Mouse (Mus musculus) midbrain, embryonic 10.5 days (tissue): ENCODE results near the gene Lbhd2. TPM values are rescaled to one million over a fixed set of nuclear protein-coding genes. Genes with fewer than 3 reads are reported as not detected.

Source experiments
- DNase-seq: peaks from one replicate; pipeline ENCODE4 v3.0.0-alpha.2; 2017; ENCODE audit warnings: low spot score
- H3K27ac ChIP-seq: fragments of 300-500 bp; sonication (generic); replicated peaks from 2 replicates; pipeline ENCODE4 v1.5.1; 2016; ENCODE audit warnings: mild to moderate bottlenecking
- H3K27me3 ChIP-seq: fragments of 300-500 bp; sonication (generic); 2 replicates; pipeline ENCODE4 v1.6.1; 2016; ENCODE audit warnings: low read depth, mild to moderate bottlenecking; ENCODE audit not compliant: poor library complexity, severe bottlenecking
- H3K36me3 ChIP-seq: fragments of 300-500 bp; sonication (generic); 2 replicates; pipeline ENCODE4 v1.6.1; 2016; ENCODE audit warnings: mild to moderate bottlenecking, moderate library complexity
- H3K4me1 ChIP-seq: fragments of 300-500 bp; sonication (generic); 2 replicates; pipeline ENCODE4 v1.6.1; 2016
- H3K4me3 ChIP-seq: fragments of 300-500 bp; sonication (generic); 2 replicates; pipeline ENCODE4 v1.5.1; 2016; ENCODE audit warnings: mild to moderate bottlenecking, moderate library complexity
- H3K9me3 ChIP-seq: fragments of 300-500 bp; sonication (generic); replicated peaks from 2 replicates; pipeline ENCODE4 v1.6.1; 2016; ENCODE audit warnings: mild to moderate bottlenecking
- WGBS: fragments of 180-500 bp; shearing (Covaris S2); methylation state at CpG from one replicate; pipeline ENCODE4 v1.1.7; 2016; 5-methylcytosine and 5-hydroxymethylcytosine counted together
- polyA plus RNA-seq: library from polyadenylated mRNA; unstranded; fragments of >200 nt; fragmentation: Nextera tagmentation; extraction: Ambion mirVana; gene quantifications from 2 replicates; pipeline ENCODE4 v1.2.1, GENCODE M21; 2016

The Lbhd2 gene
- polyA plus RNA-seq, 1 experiment from 2014 or later = not detected

DNA sequence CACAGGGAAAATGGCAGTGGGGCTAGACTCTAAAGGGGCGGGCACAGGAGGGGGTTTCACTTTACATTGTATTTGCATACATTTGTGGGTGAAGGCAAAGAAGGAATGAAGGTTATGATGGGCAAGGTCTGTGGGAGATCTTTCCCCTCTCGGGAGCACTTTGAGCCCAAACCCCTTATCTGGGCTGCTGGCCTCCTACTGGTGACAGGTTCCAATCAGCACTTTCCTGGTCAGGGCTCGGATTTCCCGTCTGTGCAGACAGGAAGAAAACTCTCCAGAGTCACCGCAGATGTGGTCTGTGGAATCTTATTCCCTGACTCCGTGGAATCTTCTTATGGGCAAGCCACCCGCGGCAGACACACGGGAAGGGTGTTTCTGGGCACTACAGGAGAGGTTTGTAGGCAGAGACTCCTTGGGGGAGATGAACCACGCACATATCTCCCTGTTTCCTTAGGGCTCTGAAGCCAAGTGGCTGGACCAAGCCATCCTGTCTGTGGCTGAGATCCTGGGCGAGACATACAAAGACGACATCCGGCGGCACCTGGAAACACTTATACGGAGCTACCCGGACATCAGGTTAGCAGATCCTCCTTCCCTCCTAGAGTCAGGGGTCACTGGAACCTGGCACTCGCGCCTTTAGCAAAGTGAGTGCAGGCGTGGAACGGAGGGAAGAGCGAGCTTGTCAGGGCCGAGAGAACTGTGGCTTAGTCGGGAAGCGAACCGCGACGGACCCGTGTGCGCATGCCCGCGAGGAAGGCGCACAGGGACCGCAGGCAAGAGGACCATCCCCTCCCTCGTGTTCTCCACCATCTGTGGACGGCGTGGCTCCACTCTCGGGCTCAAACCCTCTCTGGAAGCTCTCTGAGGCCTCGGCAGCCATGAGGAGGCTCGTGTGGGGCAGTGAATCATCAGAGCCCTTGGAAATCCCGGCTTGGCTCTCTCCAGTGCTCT lies 22.6 kb downstream of the Lbhd2 start:
- WGBS = under 1% methylated on average over 40 of the region's 40 CpGs
- Histone ChIP-seq H3K4me1 (peaks cover 58% of the 10 kb centered on the region), H3K9me3 (no peaks in the 10 kb centered on the region), H3K27me3 (peaks cover 100% of the 10 kb centered on the region), H3K36me3 (no peaks in the 10 kb centered on the region), H3K4me3 (peak overlapping the region; percentile 51), H3K27ac (peak overlapping the region; percentile 73)
- DNase-seq = peak; percentile 69

DNA sequence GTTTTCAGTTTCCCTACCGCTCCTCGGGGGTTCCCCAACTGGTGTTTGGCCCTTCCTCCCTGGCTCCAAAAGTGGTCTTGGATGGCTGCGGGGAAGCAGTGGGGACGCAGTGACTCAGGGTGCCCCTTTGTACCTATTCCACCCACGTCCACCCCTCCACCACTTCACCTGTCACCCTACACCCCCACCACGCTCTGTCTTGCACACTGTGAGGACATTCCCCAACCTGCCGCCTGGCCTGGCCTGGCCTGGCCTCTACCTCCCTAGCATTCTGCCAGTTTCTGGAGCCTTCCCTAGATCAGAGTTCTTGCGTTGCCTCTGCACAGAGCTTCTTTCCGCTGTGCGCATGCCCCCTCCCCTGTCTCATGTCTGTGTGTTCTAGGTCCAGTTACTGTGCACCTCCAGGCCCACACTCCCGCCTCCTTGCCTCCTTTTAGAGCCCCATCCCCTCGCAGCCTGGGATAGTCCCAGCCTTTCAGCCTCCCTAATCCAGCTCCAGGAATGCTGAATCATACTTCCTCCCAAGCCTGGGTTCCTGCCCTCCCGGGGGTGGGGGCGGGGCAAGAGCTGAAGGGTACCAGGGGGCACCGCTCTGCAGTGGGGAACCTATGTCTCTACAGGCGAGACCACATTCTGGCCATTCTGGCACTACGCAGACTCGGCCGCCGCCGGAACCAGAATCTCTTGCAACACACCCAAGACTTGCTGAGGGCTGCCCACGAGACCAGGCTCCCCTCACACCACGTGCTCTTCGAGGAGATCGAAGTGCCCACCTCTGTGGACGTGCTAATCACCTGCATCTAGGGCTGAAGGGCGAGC lies 23.6 kb downstream of the Lbhd2 start:
- DNase-seq = no peak
- Histone ChIP-seq H3K9me3 (no peaks in the 10 kb centered on the region), H3K36me3 (no peaks in the 10 kb centered on the region), H3K27ac (peak overlapping the region; percentile 73), H3K4me3 (peak overlapping the region; percentile 51), H3K4me1 (peaks cover 64% of the 10 kb centered on the region), H3K27me3 (peaks cover 100% of the 10 kb centered on the region)
- 7% methylated on average over 27 of the region's 27 CpGs for WGBS

- 24% methylated on average over 14 of the region's 14 CpGs for WGBS
- H3K36me3 ChIP-seq = no peaks in the 10 kb centered on the region
- peaks cover 95% of the 10 kb centered on the region for H3K27me3 ChIP-seq
- H3K4me3 ChIP-seq = no peak overlapping the region
- H3K9me3 ChIP-seq = no peaks in the 10 kb centered on the region
- 0 out of 2 replicates have a peak overlapping the region, but pooled peaks have one; percentile 73 for H3K27ac ChIP-seq
- peaks cover 57% of the 10 kb centered on the region for H3K4me1 ChIP-seq
- no peak for DNase-seq
Observed at GRCm38 (mm10) chr12:111430868-111431817, 24.5 kb downstream of the Lbhd2 start.

DNA sequence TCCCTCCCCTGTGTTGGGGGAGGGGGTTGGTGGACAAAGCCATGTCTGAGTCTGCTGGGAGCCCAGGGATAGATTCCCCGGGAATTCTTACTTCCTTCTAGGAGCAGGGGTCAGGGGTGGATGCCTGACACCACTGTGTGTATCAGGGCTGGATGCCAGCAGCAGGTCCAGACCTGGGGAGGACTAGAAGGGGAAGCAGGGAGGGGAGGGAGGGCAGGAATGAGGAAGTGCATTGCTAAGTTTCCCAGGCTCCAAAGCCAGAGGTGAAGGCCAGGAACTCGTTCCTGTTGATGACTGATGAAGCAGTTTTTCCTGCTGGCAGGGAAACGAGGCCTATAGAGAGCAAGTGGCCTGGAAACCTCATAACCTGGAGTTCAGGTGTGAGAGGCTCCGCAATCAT lies 25.5 kb downstream of the Lbhd2 start:
- H3K27ac ChIP-seq = no peak overlapping the region
- no peak for DNase-seq
- H3K4me3 ChIP-seq = no peak overlapping the region
- H3K4me1 ChIP-seq = peaks cover 53% of the 10 kb centered on the region
- no peaks in the 10 kb centered on the region for H3K36me3 ChIP-seq
- peaks cover 95% of the 10 kb centered on the region for H3K27me3 ChIP-seq
- no peaks in the 10 kb centered on the region for H3K9me3 ChIP-seq
- WGBS = 42% methylated on average over 4 of the region's 4 CpGs

- H3K9me3 ChIP-seq = no peaks in the 10 kb centered on the region
- no peak overlapping the region for H3K4me3 ChIP-seq
- peaks cover 60% of the 10 kb centered on the region for H3K4me1 ChIP-seq
- no peak overlapping the region for H3K27ac ChIP-seq
- peaks cover 95% of the 10 kb centered on the region for H3K27me3 ChIP-seq
- H3K36me3 ChIP-seq = no peaks in the 10 kb centered on the region
- 62% methylated on average over 5 of the region's 5 CpGs for WGBS
- no peak for DNase-seq
Observed at GRCm38 (mm10) chr12:111432751-111433331, 26.2 kb downstream of the Lbhd2 start.

- Histone ChIP-seq H3K9me3 (no peaks in the 10 kb centered on the region), H3K27ac (peak overlapping the region; percentile 38; the same call in 1 of the 2 replicates), H3K4me3 (no peak overlapping the region), H3K27me3 (peaks cover 92% of the 10 kb centered on the region), H3K4me1 (peaks cover 51% of the 10 kb centered on the region), H3K36me3 (no peaks in the 10 kb centered on the region)
- 31% methylated on average over 6 of the region's 7 CpGs for WGBS
- DNase-seq = no peak
Observed at GRCm38 (mm10) chr12:111434164-111434744, 27.6 kb downstream of the Lbhd2 start.

DNA sequence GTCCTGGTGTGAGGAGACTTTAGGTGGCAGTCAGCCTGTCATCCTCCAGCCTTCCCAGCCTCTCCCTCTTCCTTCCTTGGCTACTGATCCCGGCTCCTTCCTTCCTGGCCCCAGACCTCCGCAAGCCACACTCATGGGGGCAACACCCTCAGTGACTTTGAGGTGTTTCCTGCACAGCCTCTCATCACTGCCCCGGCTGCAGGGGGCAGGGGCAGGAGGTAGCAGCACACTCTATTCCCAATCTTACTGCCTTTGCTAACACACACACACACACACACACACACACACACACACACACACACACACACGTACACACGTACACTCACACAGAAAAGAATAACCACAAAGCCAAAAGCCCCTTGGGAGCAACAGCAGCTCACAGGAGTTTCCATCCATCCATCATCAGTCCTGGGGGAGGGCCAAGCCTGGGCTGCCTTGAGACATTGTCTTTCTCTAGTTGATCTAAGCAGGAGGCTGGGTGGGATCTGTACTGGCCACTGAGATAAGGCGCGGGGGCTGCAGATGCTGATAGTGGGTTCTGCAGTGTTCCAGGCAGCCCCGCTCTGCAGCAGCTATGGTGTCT lies 28.2 kb downstream of the Lbhd2 start:
- peaks cover 92% of the 10 kb centered on the region for H3K27me3 ChIP-seq
- no peaks in the 10 kb centered on the region for H3K36me3 ChIP-seq
- DNase-seq = no peak
- peak overlapping the region; percentile 38; the same call in 1 of the 2 replicates for H3K27ac ChIP-seq
- peaks cover 45% of the 10 kb centered on the region for H3K4me1 ChIP-seq
- no peaks in the 10 kb centered on the region for H3K9me3 ChIP-seq
- WGBS = 56% methylated on average over 8 of the region's 8 CpGs
- no peak overlapping the region for H3K4me3 ChIP-seq

GRCm38 (mm10) chr12:111436170-111436569 lies 29.6 kb downstream of the Lbhd2 start:
- no peak overlapping the region for H3K4me3 ChIP-seq
- H3K9me3 ChIP-seq = 0 out of 2 replicates have a peak, but pooled peaks cover 3% of the 10 kb centered on the region
- H3K4me1 ChIP-seq = peaks cover 32% of the 10 kb centered on the region
- 95% methylated on average over 3 of the region's 3 CpGs for WGBS
- no peak for DNase-seq
- H3K36me3 ChIP-seq = no peaks in the 10 kb centered on the region
- peaks cover 92% of the 10 kb centered on the region for H3K27me3 ChIP-seq
- H3K27ac ChIP-seq = no peak overlapping the region

DNA sequence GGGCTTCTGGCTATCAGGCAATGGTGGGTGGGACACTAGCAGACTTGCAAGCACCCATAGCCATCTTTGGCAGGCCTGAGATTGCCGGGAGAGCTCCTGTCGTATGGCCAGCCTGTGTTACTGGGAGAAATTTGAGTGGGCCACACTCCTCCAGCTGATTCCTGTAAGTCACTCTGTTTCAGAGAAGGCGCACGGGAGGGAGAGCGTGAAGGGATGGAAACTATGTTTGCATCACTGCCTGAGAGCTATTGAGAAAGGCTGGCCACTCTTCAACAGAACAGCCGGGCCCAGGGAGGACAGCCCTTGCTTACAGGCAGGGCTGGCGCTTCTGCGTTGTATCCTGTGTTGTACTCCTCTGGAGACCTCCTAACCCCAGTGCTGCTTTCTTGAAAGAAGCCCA lies 30.0 kb downstream of the Lbhd2 start:
- 76% methylated on average over 8 of the region's 8 CpGs for WGBS
- Histone ChIP-seq H3K4me1 (peaks cover 31% of the 10 kb centered on the region), H3K27me3 (peaks cover 92% of the 10 kb centered on the region), H3K4me3 (no peak overlapping the region), H3K36me3 (no peaks in the 10 kb centered on the region), H3K9me3 (0 out of 2 replicates have a peak, but pooled peaks cover 3% of the 10 kb centered on the region), H3K27ac (no peak overlapping the region)
- no peak for DNase-seq

DNA sequence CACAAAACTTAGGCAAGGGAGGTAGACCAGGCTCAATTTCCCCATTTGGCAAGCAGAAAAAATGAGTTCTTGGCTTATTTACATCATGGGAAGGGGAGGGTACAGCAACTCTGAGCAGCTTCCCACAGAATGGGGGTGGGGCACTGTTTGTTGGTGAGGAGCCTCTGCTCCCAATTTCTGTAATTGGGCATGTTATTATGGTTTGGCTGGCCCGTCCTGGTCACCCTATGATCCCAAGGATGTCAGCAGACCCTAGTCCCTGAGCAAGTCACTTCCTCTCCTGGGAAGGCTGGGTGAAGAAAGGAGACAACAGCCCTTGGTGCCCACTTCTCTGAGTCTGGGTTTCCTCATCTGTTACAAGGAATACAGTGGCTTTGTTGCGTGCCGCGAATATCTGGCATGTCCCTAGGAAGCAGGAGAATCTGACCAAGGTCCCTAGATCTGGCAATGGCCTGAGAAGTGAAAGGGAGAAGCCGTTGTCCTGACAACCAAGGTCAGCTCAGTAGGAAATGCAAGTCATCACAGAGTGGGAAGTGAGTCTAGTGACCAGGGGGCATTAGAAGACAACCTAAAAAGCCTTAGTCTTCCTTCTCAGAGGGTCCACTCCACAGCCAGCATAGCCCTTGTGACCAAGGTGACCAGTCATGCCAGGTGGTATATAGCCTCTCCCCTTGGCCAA lies 30.8 kb downstream of the Lbhd2 start:
- H3K27ac ChIP-seq = no peak overlapping the region
- 76% methylated on average over 5 of the region's 5 CpGs for WGBS
- DNase-seq = no peak
- H3K27me3 ChIP-seq = peaks cover 92% of the 10 kb centered on the region
- H3K4me3 ChIP-seq = no peak overlapping the region
- H3K36me3 ChIP-seq = no peaks in the 10 kb centered on the region
- H3K9me3 ChIP-seq = 0 out of 2 replicates have a peak, but pooled peaks cover 3% of the 10 kb centered on the region
- peaks cover 33% of the 10 kb centered on the region for H3K4me1 ChIP-seq

DNA sequence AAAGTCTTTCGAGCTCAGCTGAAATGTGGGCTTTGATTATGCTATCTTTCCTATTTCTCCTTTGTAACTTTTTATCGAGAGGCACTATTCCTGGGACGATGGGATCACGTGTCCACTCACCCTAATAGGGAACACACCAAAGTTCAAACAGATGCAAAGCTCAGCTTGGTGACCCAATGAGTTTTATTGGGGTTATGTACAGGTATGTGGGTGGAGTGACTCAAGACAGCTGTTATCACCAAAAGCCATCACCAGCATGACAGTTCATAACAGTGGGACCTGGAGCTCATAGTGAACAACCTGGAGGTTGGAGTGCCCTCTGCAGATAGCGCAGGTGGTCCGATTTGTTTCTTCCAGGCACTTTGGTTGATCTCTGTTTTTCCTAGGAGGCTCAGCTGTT lies 32.2 kb downstream of the Lbhd2 start:
- peaks cover 92% of the 10 kb centered on the region for H3K27me3 ChIP-seq
- H3K4me3 ChIP-seq = no peak overlapping the region
- DNase-seq = no peak
- 89% methylated on average over 6 of the region's 6 CpGs for WGBS
- 0 out of 2 replicates have a peak, but pooled peaks cover 3% of the 10 kb centered on the region for H3K9me3 ChIP-seq
- H3K27ac ChIP-seq = no peak overlapping the region
- no peaks in the 10 kb centered on the region for H3K36me3 ChIP-seq
- peaks cover 41% of the 10 kb centered on the region for H3K4me1 ChIP-seq
